Mouse (Mus musculus) frontal cortex, postnatal 10 days (tissue): Measurements from ENCODE around the gene Mettl8.

Experiments
- DNase-seq, 2 experiments: peaks; one replicate each; pipeline ENCODE4 v3.0.0; 2022; ENCODE audit warnings: low spot score in 2 of 2, mixed read lengths in 1 of 2

Gene Mettl8

GRCm38 (mm10) chr2:70989201-70990191, 65.9 kb downstream of the Mettl8 start:
- DNase-seq = no peak

GRCm38 (mm10) chr2:70978271-70978670, 77.1 kb downstream of the Mettl8 start:
- DNase-seq = peak in 1 of 2 experiments; percentile 19

- no peak for DNase-seq
Observed at GRCm38 (mm10) chr2:70974769-70975168, 80.6 kb downstream of the Mettl8 start.

- DNase-seq = no peak
Observed at GRCm38 (mm10) chr2:70972795-70973518, 82.4 kb downstream of the Mettl8 start.

GRCm38 (mm10) chr2:70970158-70970741, 85.1 kb downstream of the Mettl8 start:
- DNase-seq = no peak

GRCm38 (mm10) chr2:70968305-70968704, 87.1 kb downstream of the Mettl8 start:
- no peak for DNase-seq

- DNase-seq = no peak
Observed at GRCm38 (mm10) chr2:70967216-70967615, 88.2 kb downstream of the Mettl8 start.

GRCm38 (mm10) chr2:70964809-70965208, 90.6 kb downstream of the Mettl8 start:
- no peak for DNase-seq

- DNase-seq = no peak
Observed at GRCm38 (mm10) chr2:70962921-70963320, 92.5 kb downstream of the Mettl8 start.

GRCm38 (mm10) chr2:70961086-70961941, 94.1 kb downstream of the Mettl8 start:
- no peak for DNase-seq

GRCm38 (mm10) chr2:70960090-70960489, 95.3 kb downstream of the Mettl8 start:
- DNase-seq = no peak

GRCm38 (mm10) chr2:70959337-70959736, 96.0 kb downstream of the Mettl8 start:
- no peak for DNase-seq

- no peak for DNase-seq
Observed at GRCm38 (mm10) chr2:70958536-70958935, 96.8 kb downstream of the Mettl8 start.

GRCm38 (mm10) chr2:70953616-70954015, 101.8 kb downstream of the Mettl8 start:
- DNase-seq = no peak

GRCm38 (mm10) chr2:70951944-70952343, 103.4 kb downstream of the Mettl8 start:
- no peak for DNase-seq

- DNase-seq = no peak
Observed at GRCm38 (mm10) chr2:70944511-70945305, 110.7 kb downstream of the Mettl8 start.

- no peak for DNase-seq
Observed at GRCm38 (mm10) chr2:70940826-70941225, 114.6 kb downstream of the Mettl8 start.

GRCm38 (mm10) chr2:70938844-70939494, 116.4 kb downstream of the Mettl8 start:
- DNase-seq = no peak

GRCm38 (mm10) chr2:70934772-70935171, 120.6 kb downstream of the Mettl8 start:
- DNase-seq = no peak

GRCm38 (mm10) chr2:70933516-70933915, 121.9 kb downstream of the Mettl8 start:
- DNase-seq = no peak
